Mouse (Mus musculus) cortical plate, adult 2 months (tissue): ENCODE measurements around the gene Gsto1. TPM values are rescaled to one million over a fixed set of nuclear protein-coding genes. Genes with fewer than 3 reads are reported as not detected.
"Not testable (repeated sequence)": the region's sequence is repeated elsewhere in the genome, so short reads cannot be mapped to it uniquely, and the experiment has no call there.

Source experiments
- H3K27ac ChIP-seq: fragments of 200-500 bp; 2 replicates; pipeline ENCODE4 v1.5.1; 2012; ENCODE audit warnings: low read length, control low read depth, inconsistent platforms; ENCODE audit not compliant: insufficient read depth
- H3K4me1 ChIP-seq: fragments of 200-500 bp; 2 replicates; pipeline ENCODE4 v1.6.1; 2011; ENCODE audit warnings: low read length; ENCODE audit not compliant: control insufficient read depth, insufficient read depth
- H3K4me3 ChIP-seq: fragments of 200-500 bp; 2 replicates; pipeline ENCODE4 v1.5.1; 2011; ENCODE audit warnings: mild to moderate bottlenecking, low read length, control low read depth; ENCODE audit not compliant: insufficient read depth
- CTCF ChIP-seq: fragments of 200-500 bp; IDR thresholded peaks from 2 replicates; pipeline ENCODE4 v1.5.1; 2011; ENCODE audit warnings: mild to moderate bottlenecking, control low read depth, low read length; ENCODE audit not compliant: insufficient read depth; ENCODE audit errors: extremely low read depth
- POLR2A ChIP-seq: fragments of 200-500 bp; IDR thresholded peaks from 2 replicates; pipeline ENCODE4 v1.6.1; 2011; ENCODE audit warnings: mild to moderate bottlenecking, low read length, control low read depth; ENCODE audit not compliant: insufficient read depth; ENCODE audit errors: extremely low read depth
- polyA plus RNA-seq: library from polyadenylated mRNA; depleted of rRNA; stranded (reverse); fragments of >200 nt; gene quantifications from 2 replicates; pipeline ENCODE4 v1.2.3, GENCODE M21; 2012

Gene Gsto1
- polyA plus RNA-seq, 1 experiment = 51.4 TPM

DNA sequence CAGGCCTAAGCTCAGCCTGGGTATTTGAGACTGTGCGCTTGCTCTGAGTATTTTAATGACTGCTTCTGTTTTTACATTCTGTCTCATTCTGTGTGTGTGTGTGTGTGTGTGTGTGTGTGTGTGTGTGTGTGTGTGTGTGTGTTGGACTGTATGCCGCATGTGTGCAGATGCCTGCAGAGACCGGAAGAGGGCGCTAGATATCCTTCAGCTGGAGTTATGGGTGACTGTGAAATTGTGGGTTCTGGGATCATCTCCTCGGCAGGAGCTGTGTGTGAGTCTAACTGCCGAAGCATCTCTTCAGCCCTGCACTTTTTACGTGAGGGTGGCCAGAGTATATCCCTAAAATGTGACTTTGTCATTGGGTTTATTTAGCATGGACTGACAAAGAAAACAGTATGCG, 23.7 kb upstream of the Gsto1 start:
- Histone ChIP-seq H3K4me3 (no peak overlapping the region), H3K27ac (no peak overlapping the region), H3K4me1 (no peaks in the 10 kb centered on the region)
- TF ChIP-seq POLR2A = no peak
- no peak for TF ChIP-seq CTCF

DNA sequence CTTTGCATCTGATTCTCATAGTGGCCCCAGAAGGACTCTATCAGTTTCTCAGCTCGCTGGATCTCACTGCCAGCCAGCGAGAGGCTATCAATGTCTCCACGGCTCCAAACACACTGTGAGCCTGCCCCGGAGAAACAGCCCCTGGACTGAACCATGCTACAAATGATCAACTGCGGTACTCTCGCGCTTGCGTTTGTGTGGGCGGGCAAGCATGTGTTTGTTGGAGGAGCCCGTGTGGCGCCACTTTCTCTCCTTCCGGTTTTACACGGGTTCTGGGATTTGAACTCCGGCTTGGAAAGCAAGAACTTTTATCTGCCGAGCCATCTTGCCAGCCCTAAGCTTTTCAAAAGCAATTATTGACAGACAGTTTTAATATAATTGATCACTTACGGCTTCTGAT, 22.5 kb upstream of the Gsto1 start:
- TF ChIP-seq POLR2A = no peak
- TF ChIP-seq CTCF = no peak
- H3K4me3 ChIP-seq = no peak overlapping the region
- H3K27ac ChIP-seq = no peak overlapping the region
- no peaks in the 10 kb centered on the region for H3K4me1 ChIP-seq

DNA sequence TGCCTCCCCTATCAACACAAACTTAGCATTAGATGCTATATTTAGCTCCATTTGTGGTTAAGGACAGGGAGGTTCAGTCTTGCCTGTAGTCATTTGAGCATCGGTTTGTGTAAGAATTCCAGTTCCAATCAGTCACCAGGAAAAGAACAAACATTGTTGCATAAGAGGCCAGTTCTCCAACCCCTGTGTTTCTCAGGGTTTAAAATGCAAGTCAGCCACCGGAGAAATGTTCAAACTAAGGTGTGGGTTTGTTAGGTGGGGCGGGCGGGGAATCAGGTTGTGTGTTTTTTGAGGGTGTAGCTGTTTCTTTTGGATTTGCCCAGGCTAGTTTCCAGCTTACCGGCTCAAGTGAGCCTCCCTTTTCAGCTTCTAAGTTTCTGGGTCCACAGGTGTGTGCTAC, 20.2 kb upstream of the Gsto1 start:
- TF ChIP-seq POLR2A (no peak), CTCF (no peak)
- Histone ChIP-seq H3K4me1 (no peaks in the 10 kb centered on the region), H3K4me3 (no peak overlapping the region), H3K27ac (no peak overlapping the region)

DNA sequence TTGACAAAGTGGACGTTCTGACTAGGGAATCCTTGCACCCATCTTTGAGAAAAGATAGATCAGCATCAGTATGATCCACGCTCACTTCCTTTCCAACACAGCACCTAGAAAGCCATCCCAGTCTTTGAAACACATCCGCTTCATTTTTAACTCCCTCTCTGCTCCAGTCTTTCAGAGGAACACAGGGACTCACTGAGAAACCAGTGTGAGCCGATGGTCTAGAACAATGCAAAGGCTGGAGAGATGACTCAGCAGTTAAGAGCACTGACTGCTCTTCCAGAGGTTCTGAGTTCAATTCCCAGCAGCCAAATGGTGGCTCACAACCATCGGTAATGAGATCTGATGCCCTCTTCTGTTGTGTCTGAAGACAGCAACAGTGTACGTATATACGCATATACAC, 19.0 kb upstream of the Gsto1 start:
- Histone ChIP-seq H3K27ac (no peak overlapping the region), H3K4me1 (no peaks in the 10 kb centered on the region), H3K4me3 (no peak overlapping the region)
- TF ChIP-seq POLR2A (no peak), CTCF (no peak)

DNA sequence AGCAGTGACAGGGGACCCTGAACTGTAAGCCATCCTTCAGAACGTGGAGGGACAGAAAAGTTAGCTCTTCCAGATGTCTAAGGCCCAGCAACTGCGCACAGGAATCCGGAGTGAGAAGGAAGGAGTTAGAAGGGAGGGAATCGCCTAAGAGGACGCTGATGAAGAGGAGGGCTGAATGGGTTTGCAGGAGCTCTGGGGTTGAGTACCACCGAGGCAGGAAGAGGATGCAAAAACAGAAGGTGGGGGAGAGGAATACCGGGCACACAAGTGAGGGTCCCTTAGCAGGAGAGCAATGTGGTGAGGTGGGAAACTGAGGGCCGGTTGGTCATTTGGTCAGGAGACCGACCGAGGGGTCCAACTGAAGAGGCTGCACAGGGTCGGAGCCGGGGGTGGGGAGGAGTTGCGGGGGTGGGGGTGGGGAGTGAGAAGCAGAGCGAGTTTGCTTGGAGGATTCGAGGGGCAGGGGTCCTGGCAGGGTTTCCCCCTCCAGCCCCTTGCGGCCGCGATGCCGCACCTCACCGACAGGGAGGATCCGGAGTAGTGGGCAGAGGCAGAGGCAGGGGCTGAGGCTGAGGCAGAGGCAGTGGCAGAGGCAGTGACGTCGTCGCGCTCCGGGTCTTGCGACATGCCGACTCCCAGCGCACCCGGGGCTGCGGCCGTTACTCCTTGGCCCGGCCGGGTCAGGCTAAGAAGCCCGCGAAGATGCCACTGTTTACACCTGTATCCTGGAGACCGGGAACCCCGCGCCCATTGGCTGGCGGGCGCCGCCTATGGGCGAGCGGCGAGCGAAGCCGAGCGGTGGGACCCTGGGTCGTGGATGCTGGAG, 17.9 kb upstream of the Gsto1 start:
- Histone ChIP-seq H3K4me3 (peak overlapping the region; percentile 46), H3K27ac (no peak overlapping the region), H3K4me1 (no peaks in the 10 kb centered on the region)
- TF ChIP-seq POLR2A (no peak), CTCF (0 out of 2 replicates have a peak, but pooled peaks have one; percentile 15)

DNA sequence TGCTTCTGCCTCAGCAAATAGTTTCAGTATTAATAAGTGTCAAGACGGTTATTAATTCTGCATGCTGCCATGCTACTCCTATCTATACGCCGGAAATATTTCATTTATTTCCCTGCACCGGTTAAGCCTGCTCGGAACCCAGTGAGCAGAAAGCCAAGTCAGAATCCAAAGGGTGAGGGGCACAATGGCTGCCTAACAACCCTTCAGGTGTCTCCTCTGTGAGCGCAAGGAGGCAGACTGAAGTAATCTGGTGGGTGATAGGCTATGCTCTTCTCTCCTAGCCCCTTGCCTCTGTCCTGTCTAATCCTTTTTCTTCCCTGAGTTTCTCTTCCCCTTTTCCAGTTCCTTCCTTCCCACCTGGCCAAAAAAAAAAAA, 17.3 kb upstream of the Gsto1 start:
- H3K4me1 ChIP-seq = no peaks in the 10 kb centered on the region
- TF ChIP-seq CTCF = no peak
- no peak for TF ChIP-seq POLR2A
- no peak overlapping the region for H3K27ac ChIP-seq
- peak overlapping the region; percentile 46 for H3K4me3 ChIP-seq

DNA sequence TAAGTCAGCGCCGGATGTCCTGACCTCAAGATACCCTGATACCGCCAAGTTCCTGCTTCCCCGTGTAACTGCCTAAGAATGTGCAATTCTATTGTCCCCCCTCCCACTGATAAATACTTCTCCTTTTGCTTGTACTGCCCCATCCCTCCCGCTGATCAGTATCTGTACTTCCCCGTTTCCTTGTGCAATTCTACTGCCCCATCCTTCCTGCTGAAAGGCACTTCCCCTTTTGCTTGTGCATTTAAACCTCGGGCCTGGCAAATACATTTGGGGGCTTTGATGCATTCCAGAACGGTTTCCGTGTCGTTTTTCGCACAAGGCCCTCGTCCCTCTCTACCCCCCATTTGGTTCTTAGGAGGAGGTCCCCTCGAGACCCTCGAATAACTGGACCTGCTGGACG, 13.5 kb upstream of the Gsto1 start:
- H3K4me3 ChIP-seq, H3K27ac ChIP-seq, H3K4me1 ChIP-seq: not testable (repeated sequence)

DNA sequence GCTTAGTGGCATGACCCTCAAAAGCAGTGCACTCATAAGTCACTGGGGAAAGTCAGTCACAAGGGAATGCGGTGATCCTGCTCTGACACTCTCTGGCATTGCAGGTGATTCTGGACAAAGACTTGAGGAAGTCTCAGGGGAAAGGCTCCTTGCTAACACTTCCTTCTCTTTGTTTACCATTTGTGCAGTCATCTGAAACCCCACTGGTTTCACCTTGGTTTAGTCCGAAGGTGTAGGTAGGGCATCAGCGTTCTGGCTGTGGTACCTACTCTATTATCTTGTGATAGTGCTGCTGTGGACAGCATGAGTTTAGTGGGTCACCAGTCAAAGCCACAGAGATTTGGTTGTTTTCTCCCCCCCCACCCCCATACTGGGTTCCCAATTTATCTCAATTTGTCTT, 5.0 kb upstream of the Gsto1 start:
- no peaks in the 10 kb centered on the region for H3K4me1 ChIP-seq
- H3K4me3 ChIP-seq = no peak overlapping the region
- no peak overlapping the region for H3K27ac ChIP-seq
- TF ChIP-seq POLR2A = no peak
- no peak for TF ChIP-seq CTCF

DNA sequence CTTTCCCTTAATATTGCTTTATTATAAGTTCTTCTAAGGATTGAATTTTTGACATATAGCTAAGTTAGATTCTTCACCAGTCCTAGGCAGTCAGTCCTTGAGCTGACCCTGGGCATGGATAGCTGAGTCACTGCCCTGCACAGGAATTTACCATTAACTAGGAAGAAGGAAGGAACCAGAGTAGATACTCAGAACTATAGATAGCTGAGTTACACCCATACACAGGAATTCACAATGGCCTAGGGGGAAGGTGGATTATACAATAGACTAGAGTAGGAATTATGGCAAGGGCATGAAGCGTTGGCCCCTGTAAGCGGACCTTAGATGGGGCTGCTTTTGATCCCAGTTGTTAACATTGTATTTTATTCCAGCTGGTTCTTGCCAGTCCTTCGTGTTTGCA, 2.6 kb upstream of the Gsto1 start:
- not testable (repeated sequence) for H3K27ac ChIP-seq, H3K4me3 ChIP-seq, H3K4me1 ChIP-seq

DNA sequence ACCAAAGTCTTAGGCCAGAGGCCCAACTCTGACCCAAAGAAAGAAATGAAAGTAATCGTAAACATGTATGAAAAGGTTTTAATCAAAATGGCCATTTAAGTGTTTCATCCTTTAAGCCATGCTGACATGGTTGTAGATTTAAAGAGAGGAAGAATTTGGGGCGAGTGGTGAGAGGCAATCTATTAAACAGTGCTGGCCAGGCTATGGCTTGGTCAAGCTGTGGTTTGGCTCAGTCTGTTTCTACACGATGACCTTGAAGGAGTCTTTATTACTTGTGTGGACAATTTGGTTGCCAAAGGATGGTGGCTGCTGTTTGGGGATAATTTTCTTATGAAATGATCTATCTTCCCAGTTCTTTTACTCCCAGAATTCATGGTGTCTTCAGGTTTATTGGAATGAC, 1.7 kb upstream of the Gsto1 start:
- Histone ChIP-seq H3K4me1 (no peaks in the 10 kb centered on the region; the same call in 1 of the 2 replicates), H3K27ac (no peak overlapping the region), H3K4me3 (no peak overlapping the region)
- no peak for TF ChIP-seq POLR2A
- no peak for TF ChIP-seq CTCF
